Comparison of ENCODE assay signal across 25 mouse cellular contexts in the genomic region with DNA sequence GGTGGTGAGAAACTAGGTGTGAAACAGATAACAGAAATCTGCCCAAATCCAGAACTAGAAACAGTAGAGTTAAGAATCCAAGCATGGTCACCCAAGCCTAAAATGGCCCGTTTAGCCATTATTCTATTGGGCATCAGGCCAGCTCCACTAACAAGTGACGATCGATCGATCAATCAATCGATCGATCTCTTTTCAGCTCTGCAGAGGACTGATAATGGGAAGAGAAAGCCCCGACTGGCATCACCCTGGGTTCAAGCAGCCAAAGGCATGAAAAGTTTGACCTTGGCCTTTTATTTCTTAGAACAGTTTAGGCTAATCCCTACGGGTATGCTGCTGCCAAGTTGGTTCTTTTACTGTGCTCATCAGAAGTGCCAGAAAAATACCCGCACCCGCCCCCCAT. TPM values are rescaled to one million over a fixed set of nuclear protein-coding genes. Genes with fewer than 3 reads are reported as not detected.
DNase-seq lines count a peak whose midpoint lies in the region; ATAC-seq and TF ChIP-seq lines count a peak whose summit lies in the region.
"Had no signal": no experiment of that assay in that cellular context is flagged by ENCODE, and none has a peak within 500 bp of the region (broad histone marks: within the 10 kb centered on the region; RNA-seq: fewer than 3 reads in every experiment).

No protein-coding gene starts in this region.

- peak overlapping the region; percentile 89; the same call in 1 of the 2 replicates for H3K27ac ChIP-seq in lung, embryonic 15.5 days
- peak overlapping the region; percentile 91 for H3K27ac ChIP-seq in lung, postnatal 0 days (ENCODE audit: low read length)
- no peak overlapping the region; the same call in 1 of the 2 replicates for H3K27ac ChIP-seq in testis, adult 2 months (ENCODE audit: control insufficient read depth, insufficient read depth, low read depth, low read length)
- H3K27ac ChIP-seq: embryonic facial prominence, embryonic 13.5 days; embryonic facial prominence, embryonic 15.5 days; forebrain, embryonic 10.5 days; forebrain, embryonic 12.5 days had no signal

- TF ChIP-seq CTCF in lung, postnatal 0 days (IDR thresholded peaks at IDR 0.05): no peak
- no peak for TF ChIP-seq CTCF in lung, adult 2 months (IDR thresholded peaks at IDR 0.05; ENCODE audit: insufficient read depth, low read length)
- TF ChIP-seq CTCF in testis, adult 2 months (IDR thresholded peaks at IDR 0.05; ENCODE audit: control insufficient read depth, insufficient read depth, insufficient replicate concordance, low read depth, low read length): no peak

- H3K9ac ChIP-seq in lung, embryonic 15.5 days: no peak overlapping the region
- no peak overlapping the region for H3K9ac ChIP-seq in lung, postnatal 0 days (replicated peaks; ENCODE audit: low read depth)
- H3K9ac ChIP-seq: embryonic facial prominence, embryonic 13.5 days; embryonic facial prominence, embryonic 15.5 days; forebrain, embryonic 12.5 days had no signal

- TF ChIP-seq EP300 in lung, postnatal 0 days (IDR thresholded peaks at IDR 0.05): no peak

- no peak for ATAC-seq in lung, embryonic 15.5 days (ENCODE audit: borderline replicate concordance, extremely low read depth, low FRiP score, low TSS enrichment)
- ATAC-seq in lung, postnatal 0 days: no peak
- ATAC-seq: forebrain, embryonic 14.5 days; forebrain, embryonic 16.5 days had no signal

- H3K4me1 ChIP-seq in lung, embryonic 15.5 days: peaks cover 31% of the 10 kb centered on the region
- peaks cover 13% of the 10 kb centered on the region; the same call in 1 of the 2 replicates for H3K4me1 ChIP-seq in lung, postnatal 0 days (ENCODE audit: insufficient read depth, low read depth, low read length)
- H3K4me1 ChIP-seq in lung, adult 2 months (ENCODE audit: control insufficient read depth, insufficient read depth, low read length): peaks cover 13% of the 10 kb centered on the region
- no peaks in the 10 kb centered on the region for H3K4me1 ChIP-seq in testis, adult 2 months (ENCODE audit: control insufficient read depth, insufficient read depth, low read length)

- H3K36me3 ChIP-seq in lung, embryonic 15.5 days: no peaks in the 10 kb centered on the region
- no peaks in the 10 kb centered on the region for H3K36me3 ChIP-seq in lung, postnatal 0 days (ENCODE audit: insufficient read depth, low read length)
- no peaks in the 10 kb centered on the region; the same call in 1 of the 2 replicates for H3K36me3 ChIP-seq in testis, adult 2 months (ENCODE audit: control insufficient read depth, insufficient read depth, low read length)
- H3K36me3 ChIP-seq: embryonic facial prominence, embryonic 15.5 days; forebrain, embryonic 10.5 days; forebrain, embryonic 12.5 days had no signal

- 85% methylated on average over 10 of the region's 10 CpGs for WGBS in lung, embryonic 15.5 days
- WGBS in lung, postnatal 0 days: 85% methylated on average over 10 of the region's 10 CpGs
- 87% methylated on average over 10 of the region's 10 CpGs for WGBS in lung, adult 2 months

- no peaks in the 10 kb centered on the region for H3K9me3 ChIP-seq in lung, embryonic 15.5 days
- H3K9me3 ChIP-seq in lung, postnatal 0 days (ENCODE audit: low read length): no peaks in the 10 kb centered on the region
- H3K9me3 ChIP-seq: embryonic facial prominence, embryonic 15.5 days; forebrain, embryonic 12.5 days had no signal

- H3K4me3 ChIP-seq in lung, embryonic 15.5 days: no peak overlapping the region
- H3K4me3 ChIP-seq in lung, postnatal 0 days (ENCODE audit: low read depth, low read length): no peak overlapping the region
- H3K4me3 ChIP-seq in lung, adult 2 months (replicated peaks; ENCODE audit: extremely low read depth, low read depth, low read length): no peak overlapping the region
- peak overlapping the region; percentile 83 for H3K4me3 ChIP-seq in testis, adult 2 months (ENCODE audit: control insufficient read depth, low read depth, low read length)
- H3K4me3 ChIP-seq: embryonic facial prominence, embryonic 13.5 days; embryonic facial prominence, embryonic 15.5 days; erythroblast, embryonic 14.5 days; forebrain, embryonic 10.5 days; forebrain, embryonic 12.5 days had no signal

- H3K4me2 ChIP-seq in lung, embryonic 15.5 days: no peak overlapping the region
- H3K4me2 ChIP-seq in lung, postnatal 0 days (replicated peaks; ENCODE audit: low read depth, low read length): no peak overlapping the region
- H3K4me2 ChIP-seq: embryonic facial prominence, embryonic 13.5 days; embryonic facial prominence, embryonic 15.5 days; forebrain, embryonic 12.5 days had no signal

- intact Hi-C loops in heart, postnatal 36 days (cut with DNase I): loop anchor here (5.0 kb wide), 2 partner anchors 216 to 231 kb away; a partner anchor contains a TSS

- peak; percentile 70 for DNase-seq in heart, adult 11 months
- DNase-seq in heart, postnatal 36 days: no peak
- no peak for DNase-seq in lung, postnatal 4 days
- DNase-seq in lung, postnatal 0 days (ENCODE audit: low spot score): no peak
- no peak for DNase-seq in lung, adult 2 months
- no peak for DNase-seq in testis, postnatal 10 days (ENCODE audit: low spot score)
- DNase-seq: adrenal gland, adult 8-10 months; adrenal gland, postnatal 14 days; cerebellum, adult 11 months; cerebellum, adult 18-20 months; cerebellum, adult 8-10 months; cerebellum, adult 9-11 months; cerebellum, postnatal 14 days; cerebellum, postnatal 36 days; embryo, embryonic 11 days had no signal

- TF ChIP-seq POLR2A in lung, adult 2 months (IDR thresholded peaks at IDR 0.05; ENCODE audit: borderline replicate concordance, extremely low read depth, low read depth, low read length): no peak
- no peak for TF ChIP-seq POLR2A in testis, adult 2 months (IDR thresholded peaks at IDR 0.05; ENCODE audit: control insufficient read depth, low read depth, low read length)

- no peaks in the 10 kb centered on the region for H3K27me3 ChIP-seq in lung, embryonic 15.5 days
- no peaks in the 10 kb centered on the region for H3K27me3 ChIP-seq in lung, postnatal 0 days (replicated peaks; ENCODE audit: insufficient read depth, low read length)
- no peaks in the 10 kb centered on the region for H3K27me3 ChIP-seq in testis, adult 2 months (ENCODE audit: control insufficient read depth, insufficient read depth, low read length)
- H3K27me3 ChIP-seq: embryonic facial prominence, embryonic 13.5 days; embryonic facial prominence, embryonic 15.5 days; forebrain, embryonic 12.5 days had no signal

RNA-seq across cellular contexts. Expression of a gene that starts 4.3 kb away (rescaled TPM):
- total RNA-seq in heart, postnatal 36 days (2021): 1 to 10 TPM; 3.0 to 4.6 TPM
- 60.5 and 69.9 TPM in 2 replicates for polyA plus RNA-seq in lung, embryonic 15.5 days (2015; fragmentation: Nextera tagmentation; extraction: Ambion mirVana)
- 56.0 and 63.0 TPM in 2 replicates for polyA plus RNA-seq in lung, postnatal 0 days (2015; fragmentation: Nextera tagmentation; extraction: Ambion mirVana)
- polyA plus RNA-seq in lung, adult 2 months (2012; rRNA removed): 9.4 and 14.3 TPM in 2 replicates
- 66.8 and 80.0 TPM in 2 replicates for polyA plus RNA-seq in testis, adult 2 months (2012; rRNA removed)
- total RNA-seq: MEL had no signal
- polyA plus RNA-seq: erythroblast, embryonic 14.5 days had no signal
